Mouse (Mus musculus): ENCODE measurements at regions not wholly inside any gene's neighbourhood (a gene's known extent, or its start where the extent isn't known, plus 50 kb on each side); places are given as distances from the start of the nearest gene placed in this dataset.

DNA sequence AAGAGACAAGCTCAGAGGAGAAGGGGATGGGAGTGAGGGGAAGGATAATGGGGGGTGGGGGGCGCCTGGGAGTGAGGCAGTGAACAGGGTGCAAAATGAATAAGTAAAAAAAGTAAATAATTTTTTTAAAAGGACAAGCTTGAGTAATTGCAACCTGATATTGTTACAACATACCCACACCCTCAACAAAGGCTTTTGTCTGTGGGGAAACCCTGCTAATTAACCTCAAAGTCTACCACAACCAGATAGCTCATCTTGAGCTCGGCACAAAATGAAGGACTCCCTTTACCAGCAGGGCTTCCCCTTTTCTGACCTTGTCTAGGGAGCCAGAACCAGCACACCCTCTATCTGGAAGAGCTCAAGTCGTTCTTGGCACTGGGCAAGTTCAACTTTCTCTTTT, 704.0 kb upstream of the Tenm4 start (continued):
- TF ChIP-seq ZKSCAN1 (IDR thresholded peaks at IDR 0.05; ENCODE audit: low read depth, low read length) (no peak), BHLHE40 (IDR thresholded peaks at IDR 0.05; ENCODE audit: borderline replicate concordance, low read depth, low read length) (0 out of 2 replicates have a peak, but pooled peaks have one; percentile 2), RAD21 (IDR thresholded peaks at IDR 0.05; ENCODE audit: low read depth, low read length) (no peak), POLR2A (IDR thresholded peaks at IDR 0.05; ENCODE audit: control insufficient read depth in 1 of 2, insufficient read depth in 1 of 2, low read depth in 1 of 2, low read length in 2 of 2, poor library complexity in 1 of 2) (no peak), MAFK (IDR thresholded peaks at IDR 0.05; ENCODE audit: borderline replicate concordance, low read depth, low read length) (peak; percentile 39; the same call in 1 of the 2 replicates), EP300 (IDR thresholded peaks at IDR 0.05; ENCODE audit: low read depth in 1 of 2, low read length in 2 of 2) (peak; percentile 68 to 70; a peak in 3 of 4 replicates)

DNA sequence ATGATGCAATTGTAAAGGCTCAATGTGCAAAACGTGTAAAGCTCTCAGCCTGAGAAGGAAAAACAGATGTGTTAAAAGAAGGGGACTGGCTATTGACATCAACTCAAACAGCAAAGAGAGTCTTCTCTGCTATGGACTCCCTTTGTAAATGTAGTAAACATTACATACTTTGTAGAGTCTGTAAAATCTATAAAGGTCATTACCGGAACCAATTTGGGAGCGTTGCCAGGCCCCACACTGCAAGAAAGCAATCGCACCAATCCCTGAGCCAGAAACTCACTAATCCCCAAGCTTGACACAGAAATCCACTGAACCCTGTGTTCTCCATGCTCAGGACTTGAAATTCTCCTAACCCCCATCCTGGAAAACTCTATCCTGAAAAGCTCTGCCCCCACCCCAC, 697.2 kb upstream of the Tenm4 start:
- TF ChIP-seq CHD1 (IDR thresholded peaks at IDR 0.05; ENCODE audit: low read depth, low read length) (no peak), USF1 (IDR thresholded peaks at IDR 0.05; ENCODE audit: low read depth, low read length) (no peak), KAT2A (conservative IDR thresholded peaks at IDR 0.05; ENCODE audit: low read depth, low read length) (no peak)

DNA sequence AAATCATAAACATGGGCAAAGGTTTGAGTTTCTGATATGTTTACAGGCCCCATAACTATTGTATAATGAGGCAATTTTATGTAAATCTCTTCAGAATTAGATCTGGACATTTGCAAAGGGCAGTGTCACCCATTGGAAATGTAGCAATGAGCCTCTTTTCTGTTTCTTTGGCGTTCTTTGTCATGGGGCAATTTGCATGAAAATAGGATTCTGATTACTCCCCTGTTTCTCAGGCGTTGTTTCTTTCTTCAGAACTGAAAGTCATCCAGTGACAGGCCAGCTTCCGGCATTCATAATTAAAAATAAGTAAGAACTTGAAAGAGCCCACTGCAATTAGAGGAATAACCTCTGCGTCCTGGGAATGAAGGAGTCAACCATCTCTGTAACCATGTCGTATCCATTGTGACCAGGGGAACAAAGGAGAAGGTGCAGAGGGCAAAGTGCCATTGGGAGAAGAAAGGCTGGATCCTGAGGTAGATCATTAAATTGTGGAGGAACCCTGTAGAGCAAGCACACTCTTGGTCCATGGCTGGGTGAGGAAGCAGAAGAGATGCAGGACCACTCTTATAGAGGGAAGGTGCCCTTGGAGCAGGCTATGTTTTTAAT, 690.8 kb upstream of the Tenm4 start:
- H3K79me2 ChIP-seq (ENCODE audit: control insufficient read depth, insufficient read depth, low read length, poor library complexity) = no peaks in the 10 kb centered on the region
- H3K36me3 ChIP-seq (ENCODE audit: control insufficient read depth in 1 of 2, insufficient read depth in 2 of 2, low read length in 2 of 2) = no peaks in the 10 kb centered on the region
- no peak overlapping the region for H3K4me3 ChIP-seq (ENCODE audit: control insufficient read depth in 1 of 2, insufficient read depth in 1 of 2, low read depth in 2 of 2, low read length in 2 of 2)
- H3K9ac ChIP-seq (ENCODE audit: control insufficient read depth, low read depth, low read length, poor library complexity, severe bottlenecking) = no peak overlapping the region
- TF ChIP-seq TCF12 (IDR thresholded peaks at IDR 0.05; ENCODE audit: low read depth, low read length) (no peak), RCOR1 (IDR thresholded peaks at IDR 0.05; ENCODE audit: low read depth, low read length) (no peak), SMC3 (IDR thresholded peaks at IDR 0.05; ENCODE audit: low read depth, low read length) (no peak), ZMIZ1 (IDR thresholded peaks at IDR 0.05; ENCODE audit: low read depth, low read length) (no peak), TBP (IDR thresholded peaks at IDR 0.05; ENCODE audit: low read depth, low read length) (no peak), MYC (IDR thresholded peaks at IDR 0.05; ENCODE audit: low read depth, low read length) (no peak), TAL1 (IDR thresholded peaks at IDR 0.05; ENCODE audit: low read length) (no peak), SIN3A (IDR thresholded peaks at IDR 0.05; ENCODE audit: low read length) (no peak), POLR2A (IDR thresholded peaks at IDR 0.05; ENCODE audit: control insufficient read depth in 1 of 2, insufficient read depth in 1 of 2, low read depth in 1 of 2, low read length in 2 of 2, poor library complexity in 1 of 2) (no peak), ZKSCAN1 (IDR thresholded peaks at IDR 0.05; ENCODE audit: low read depth, low read length) (no peak), MYB (IDR thresholded peaks at IDR 0.05; ENCODE audit: low read depth, low read length) (no peak), HCFC1 (IDR thresholded peaks at IDR 0.05; ENCODE audit: low read depth, low read length) (no peak), BHLHE40 (IDR thresholded peaks at IDR 0.05; ENCODE audit: borderline replicate concordance, low read depth, low read length) (no peak), GATA1 (IDR thresholded peaks at IDR 0.05; ENCODE audit: low read depth, low read length) (no peak), CHD1 (IDR thresholded peaks at IDR 0.05; ENCODE audit: low read depth, low read length) (no peak), USF1 (IDR thresholded peaks at IDR 0.05; ENCODE audit: low read depth, low read length) (no peak), USF2 (IDR thresholded peaks at IDR 0.05; ENCODE audit: borderline replicate concordance in 1 of 2, insufficient read depth in 1 of 2, low read depth in 1 of 2, low read length in 2 of 2) (no peak)
- no peaks in the 10 kb centered on the region for H3K27me3 ChIP-seq (ENCODE audit: control insufficient read depth in 1 of 2, insufficient read depth in 2 of 2, low read length in 2 of 2)
- H3K27ac ChIP-seq (ENCODE audit: control insufficient read depth, low read depth, low read length) = no peak overlapping the region
- H3K9me3 ChIP-seq (replicated peaks; ENCODE audit: insufficient read depth, low read length) = no peaks in the 10 kb centered on the region
- DNase-seq (ENCODE audit: low read depth, low spot score) = no peak
- no peaks in the 10 kb centered on the region for H3K4me1 ChIP-seq (ENCODE audit: control insufficient read depth in 1 of 2, insufficient read depth in 2 of 2, low read length in 2 of 2)

More for the DNA sequence above, 697.2 kb upstream of the Tenm4 start:
- DNase-seq (ENCODE audit: low read depth, low spot score) = no peak
- Histone ChIP-seq H3K79me2 (ENCODE audit: control insufficient read depth, insufficient read depth, low read length, poor library complexity) (no peaks in the 10 kb centered on the region), H3K4me1 (ENCODE audit: control insufficient read depth in 1 of 2, insufficient read depth in 2 of 2, low read length in 2 of 2) (peaks cover 0 to 4% of the 10 kb centered on the region in 2 experiments; a peak in 2 of 4 replicates), H3K27ac (ENCODE audit: control insufficient read depth, low read depth, low read length) (no peak overlapping the region), H3K9ac (ENCODE audit: control insufficient read depth, low read depth, low read length, poor library complexity, severe bottlenecking) (no peak overlapping the region), H3K27me3 (ENCODE audit: control insufficient read depth in 1 of 2, insufficient read depth in 2 of 2, low read length in 2 of 2) (no peaks in the 10 kb centered on the region), H3K9me3 (replicated peaks; ENCODE audit: insufficient read depth, low read length) (no peaks in the 10 kb centered on the region), H3K36me3 (ENCODE audit: control insufficient read depth in 1 of 2, insufficient read depth in 2 of 2, low read length in 2 of 2) (no peaks in the 10 kb centered on the region; a peak in 1 of 4 replicates), H3K4me3 (ENCODE audit: control insufficient read depth in 1 of 2, insufficient read depth in 1 of 2, low read depth in 2 of 2, low read length in 2 of 2) (no peak overlapping the region)
